Mouse (Mus musculus) forelimb bud, embryonic 11.5 days (tissue): ENCODE measurements around the gene Tnfaip8l1.
A peak's percentile ranks its signal among the peaks of the same experiment; 100 is the strongest.

Experiments
- DNase-seq: peaks from one replicate; pipeline ENCODE4 v3.0.0-alpha.2; 2012; ENCODE audit warnings: low read depth, low spot score

The Tnfaip8l1 gene

DNA sequence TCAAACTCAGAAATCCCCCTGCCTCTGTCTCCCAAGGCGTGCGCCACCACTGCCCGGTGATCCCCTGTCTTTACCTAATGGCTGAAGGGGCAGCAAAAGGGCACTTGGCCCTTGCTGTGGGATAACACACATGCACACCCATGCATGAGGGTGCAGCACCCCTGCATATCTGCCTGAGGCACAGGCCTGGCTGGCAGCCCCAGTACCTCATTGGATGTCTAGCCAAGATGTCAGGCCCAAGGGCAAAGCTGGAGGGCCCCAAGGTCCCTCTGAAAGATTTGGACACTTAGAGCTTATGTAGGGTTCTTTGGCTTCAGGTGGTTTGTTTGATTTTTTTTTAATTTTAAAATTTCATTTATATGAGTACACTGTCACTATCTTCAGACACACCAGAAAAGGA, 13.1 kb downstream of the Tnfaip8l1 start:
- DNase-seq: no peak

DNA sequence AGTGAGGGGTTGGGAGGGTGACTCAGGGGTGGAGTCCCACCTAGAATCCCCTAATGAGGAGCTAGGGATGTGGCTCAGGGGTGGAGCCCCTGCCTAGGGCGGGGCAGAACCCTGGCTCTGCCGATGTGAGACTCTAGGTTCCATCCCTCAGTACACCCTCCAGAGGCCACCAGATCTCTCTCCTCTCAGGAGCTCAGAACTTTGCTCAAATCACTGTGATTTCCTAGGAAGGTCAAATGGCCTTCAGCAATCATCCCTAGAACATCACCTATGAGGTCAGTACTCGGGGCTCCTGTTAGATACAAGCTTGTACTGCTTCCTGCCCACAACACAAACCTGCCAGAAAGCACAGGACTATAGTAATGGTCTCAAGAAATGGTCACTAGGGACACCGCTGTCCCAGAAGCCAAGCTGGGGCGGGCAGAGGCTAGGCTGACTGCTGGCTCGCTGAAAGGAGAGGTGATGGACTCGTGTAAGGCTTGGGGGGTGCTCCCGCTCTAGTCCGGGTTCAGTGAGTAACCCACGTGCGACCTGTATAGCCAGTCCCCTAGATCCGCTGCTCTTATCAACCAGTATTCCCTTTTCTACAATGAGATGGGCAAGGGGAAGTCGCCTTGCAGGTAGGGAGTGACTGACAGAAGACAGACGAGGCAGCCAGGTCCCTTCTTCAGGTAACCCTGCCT, 20.8 kb downstream of the Tnfaip8l1 start:
- DNase-seq: no peak

- DNase-seq: peak; percentile 91
Observed at GRCm38 (mm10) chr17:56183658-56184103, 21.4 kb downstream of the Tnfaip8l1 start, which contains the start of gene Mydgf. Gene Mydgf, minus strand, starts transcription at chr17:56183920.

- peak; percentile 41 for DNase-seq
Observed at GRCm38 (mm10) chr17:56185281-56186141, 23.2 kb downstream of the Tnfaip8l1 start.

GRCm38 (mm10) chr17:56191266-56191665, 29.0 kb downstream of the Tnfaip8l1 start:
- DNase-seq: no peak

DNA sequence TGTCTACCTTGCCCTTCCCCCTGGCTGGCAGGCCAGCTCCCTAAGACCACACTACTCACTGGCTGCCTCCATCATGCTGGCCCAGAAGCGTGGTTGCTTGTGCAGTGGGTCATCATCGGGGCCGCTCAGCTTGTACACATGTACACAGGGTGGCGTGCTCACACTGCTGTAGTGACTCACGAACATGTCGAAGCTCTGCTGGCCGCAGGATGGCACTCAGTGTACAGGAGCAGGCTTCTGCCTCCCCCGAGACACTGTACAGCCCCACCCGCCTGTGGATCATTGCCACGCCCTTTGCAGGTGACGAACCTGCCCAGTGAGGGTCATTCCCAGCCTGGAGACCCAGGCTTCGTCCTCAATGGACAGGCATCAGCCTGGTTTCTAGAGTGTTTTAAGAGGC, 32.1 kb downstream of the Tnfaip8l1 start:
- DNase-seq: no peak

- no peak for DNase-seq
Observed at GRCm38 (mm10) chr17:56194765-56195164, 32.5 kb downstream of the Tnfaip8l1 start.

DNA sequence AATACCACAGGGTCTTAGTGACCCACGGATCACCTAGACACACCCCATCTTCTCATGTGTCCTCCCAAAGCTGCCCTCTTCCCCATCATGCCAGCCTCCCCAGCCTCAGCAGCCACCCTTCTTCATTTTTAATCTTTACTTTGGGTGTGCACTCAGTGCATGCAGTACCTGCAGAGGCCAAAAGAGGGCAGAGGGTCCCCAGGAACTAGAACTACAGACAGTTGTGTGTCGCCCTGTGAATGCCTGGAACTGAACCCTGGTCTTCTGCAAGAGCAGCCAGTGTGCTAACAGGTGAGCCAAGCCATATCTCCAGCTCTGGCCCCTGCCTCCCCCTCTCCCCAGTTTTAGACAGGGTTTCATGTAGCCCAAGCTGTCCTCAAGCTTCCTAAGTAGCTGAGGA, 34.6 kb downstream of the Tnfaip8l1 start:
- no peak for DNase-seq

DNA sequence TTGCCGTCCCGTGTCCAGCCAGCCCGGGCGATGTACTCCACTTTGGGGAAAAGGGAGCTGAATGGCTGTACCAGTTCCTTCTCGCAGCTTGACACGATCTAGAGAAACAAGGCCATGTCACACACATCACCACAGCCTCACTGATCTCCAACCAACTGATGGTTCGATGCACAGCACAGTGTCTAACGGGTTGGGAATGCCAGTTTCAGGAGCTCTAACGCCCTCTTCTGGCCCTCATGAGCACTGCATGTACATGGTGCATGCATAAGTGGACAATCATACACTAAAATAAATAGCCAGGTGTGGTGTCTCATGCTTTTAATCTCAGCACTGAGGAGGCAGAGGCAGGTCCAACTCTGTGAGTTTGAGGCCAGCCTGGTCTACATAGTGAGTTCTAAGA, 38.3 kb downstream of the Tnfaip8l1 start:
- no peak for DNase-seq

GRCm38 (mm10) chr17:56201642-56202041, 39.4 kb downstream of the Tnfaip8l1 start:
- no peak for DNase-seq

GRCm38 (mm10) chr17:56202476-56202875, 40.2 kb downstream of the Tnfaip8l1 start:
- no peak for DNase-seq

- no peak for DNase-seq
Observed at GRCm38 (mm10) chr17:56203729-56204128, 41.5 kb downstream of the Tnfaip8l1 start.

DNA sequence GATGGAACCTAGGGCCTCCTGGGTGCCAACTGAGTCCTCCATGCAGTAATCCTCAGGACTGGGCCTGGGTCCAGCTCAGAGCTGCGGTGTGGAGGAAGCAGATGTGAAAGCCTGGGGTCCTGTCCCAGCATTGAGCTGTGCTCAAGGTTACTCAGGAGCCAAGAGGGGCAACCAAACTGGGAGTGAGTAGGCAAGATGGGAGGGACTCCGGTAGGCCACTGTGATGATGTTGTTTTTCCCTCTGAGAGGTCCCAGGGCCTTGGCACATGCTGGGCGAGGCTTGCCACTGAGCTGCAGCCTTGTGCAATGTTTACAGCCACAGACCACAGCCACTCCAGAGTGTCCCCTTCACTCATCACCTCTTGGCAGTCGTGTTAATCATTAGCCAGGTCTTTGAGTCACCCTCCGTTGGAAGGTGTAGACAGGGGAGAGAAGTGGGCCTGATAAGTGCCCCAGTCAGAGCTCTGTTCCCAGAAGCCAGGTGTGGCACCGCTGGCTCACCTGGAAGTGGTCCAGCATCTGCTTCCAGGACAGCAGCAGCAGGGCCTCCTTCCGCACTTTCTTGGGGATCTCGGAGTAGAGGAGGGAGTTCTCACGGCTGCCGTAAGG, 44.1 kb downstream of the Tnfaip8l1 start:
- DNase-seq: no peak

- no peak for DNase-seq
Observed at GRCm38 (mm10) chr17:56206986-56207674, 44.9 kb downstream of the Tnfaip8l1 start.

DNA sequence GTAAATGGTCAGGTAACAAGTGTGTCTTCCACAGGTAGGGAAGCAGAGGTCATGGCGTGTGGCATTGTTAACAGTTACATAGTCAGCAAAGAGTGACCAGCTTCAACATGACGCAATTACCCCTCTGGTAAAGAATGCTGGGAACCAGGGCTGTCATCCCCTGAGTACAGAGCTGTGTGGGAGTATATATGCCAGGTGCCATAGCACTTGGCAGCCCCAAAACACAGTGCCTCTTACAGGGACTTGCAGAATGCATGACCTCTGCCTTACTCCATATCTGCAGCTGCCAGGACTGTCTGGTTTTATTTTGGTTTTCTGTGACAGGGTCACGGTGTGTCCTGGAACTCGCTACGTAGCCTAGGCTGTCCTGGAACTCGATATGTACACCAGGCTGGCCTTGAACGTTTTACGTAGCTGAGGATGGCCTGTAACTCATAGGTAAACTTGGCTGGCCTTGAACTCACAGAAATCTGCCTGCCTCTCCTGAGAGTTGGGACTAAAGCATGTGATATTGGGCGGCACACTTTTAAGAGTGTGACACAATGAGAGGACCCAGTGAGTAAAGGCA, 45.8 kb downstream of the Tnfaip8l1 start:
- DNase-seq: no peak

DNA sequence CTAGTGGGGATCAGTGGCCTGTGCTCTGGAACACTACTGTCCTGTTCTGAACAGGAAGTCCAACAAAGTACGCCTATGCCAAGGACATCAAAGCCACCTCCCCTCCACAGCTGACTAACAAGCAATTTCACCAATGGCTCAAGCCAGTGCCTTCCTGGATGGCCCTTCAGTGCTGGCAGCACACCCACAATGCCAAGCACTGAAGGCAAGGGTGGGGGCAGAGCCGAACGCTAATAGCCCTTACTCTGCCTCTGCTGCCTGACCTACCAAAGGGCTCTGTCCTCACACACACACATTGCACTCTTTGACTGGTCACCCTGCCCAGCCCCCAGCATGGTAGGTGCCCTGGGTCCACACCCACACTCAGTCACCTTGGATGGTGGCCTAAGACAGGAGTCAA, 46.5 kb downstream of the Tnfaip8l1 start:
- DNase-seq: no peak

DNA sequence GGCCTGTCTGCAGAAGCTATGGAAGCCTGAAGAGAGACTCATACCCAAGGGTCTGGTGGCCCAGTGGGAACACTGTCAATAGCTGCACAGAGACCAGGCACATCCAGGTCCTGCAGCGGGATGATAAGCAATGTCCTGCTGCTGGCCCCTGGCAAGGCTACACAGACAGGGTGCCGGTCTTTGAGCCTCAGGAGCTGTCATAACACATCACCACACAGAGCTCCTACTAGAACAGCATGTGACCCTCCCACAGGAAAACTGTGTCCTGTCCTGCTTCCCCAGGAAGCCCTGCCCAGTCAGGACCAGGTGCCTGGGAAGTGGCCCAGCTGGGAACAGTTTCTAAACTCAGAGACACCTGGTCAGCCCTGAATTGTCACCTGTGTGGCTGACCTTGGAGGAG, 48.8 kb downstream of the Tnfaip8l1 start:
- DNase-seq: no peak

DNA sequence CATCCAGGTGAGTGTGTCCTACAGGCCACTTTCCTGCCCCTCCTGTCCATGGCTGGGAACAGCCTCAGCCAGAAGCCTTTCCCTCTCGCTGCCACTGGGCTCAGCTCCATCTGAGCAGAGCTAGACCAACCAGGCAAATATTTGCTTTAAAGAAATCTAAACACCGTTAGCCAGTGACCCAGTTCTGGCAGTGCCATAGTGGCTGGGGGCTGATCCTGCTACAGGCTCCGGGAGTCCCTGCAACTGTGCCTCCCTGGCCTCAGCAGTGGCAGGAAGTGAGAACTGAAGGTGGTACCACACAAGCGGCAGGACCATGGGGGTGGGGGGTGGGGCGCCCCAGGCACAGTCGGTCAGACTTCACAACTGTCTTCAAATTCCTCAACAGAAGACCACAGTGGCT, 50.4 kb downstream of the Tnfaip8l1 start:
- no peak for DNase-seq

DNA sequence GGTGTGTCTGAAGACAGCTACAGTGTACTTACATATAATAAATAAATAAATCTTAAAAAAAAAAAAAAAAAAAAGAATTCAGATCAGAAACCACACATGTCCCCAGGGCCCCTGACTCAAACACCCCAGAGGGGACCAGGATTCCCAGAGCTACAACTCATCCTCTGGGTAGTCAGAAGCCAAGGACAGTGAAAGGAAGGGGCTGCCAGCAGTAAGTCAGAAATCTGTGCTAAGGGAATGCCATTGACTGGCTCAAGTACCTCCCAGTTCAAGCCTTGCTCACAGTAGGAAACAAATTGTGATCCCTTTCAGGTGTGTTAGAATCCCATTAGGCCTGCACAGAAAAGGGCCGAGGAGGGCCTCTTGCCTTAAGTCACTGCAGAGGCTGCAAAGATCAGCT, 52.0 kb downstream of the Tnfaip8l1 start:
- no peak for DNase-seq

DNA sequence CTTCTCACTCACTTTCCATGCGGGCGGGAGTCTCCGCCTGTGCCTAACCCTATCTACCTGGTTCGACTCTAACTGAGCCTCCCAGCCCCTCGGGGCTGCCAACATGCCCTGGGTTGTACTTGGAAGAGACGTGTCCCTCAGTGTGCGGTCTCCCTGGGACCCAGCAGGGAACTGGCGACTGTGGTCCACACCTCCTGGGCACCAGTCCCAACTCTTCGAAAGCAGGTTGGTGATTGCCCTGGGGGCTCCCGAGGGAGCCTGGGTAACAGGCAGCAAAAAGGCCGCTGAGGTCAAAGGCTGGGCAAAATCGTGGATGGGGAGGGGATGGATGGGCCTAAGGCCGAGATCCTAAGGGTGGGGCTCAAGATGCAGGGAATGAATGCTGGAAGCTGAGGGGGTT, 55.4 kb downstream of the Tnfaip8l1 start:
- no peak for DNase-seq

DNA sequence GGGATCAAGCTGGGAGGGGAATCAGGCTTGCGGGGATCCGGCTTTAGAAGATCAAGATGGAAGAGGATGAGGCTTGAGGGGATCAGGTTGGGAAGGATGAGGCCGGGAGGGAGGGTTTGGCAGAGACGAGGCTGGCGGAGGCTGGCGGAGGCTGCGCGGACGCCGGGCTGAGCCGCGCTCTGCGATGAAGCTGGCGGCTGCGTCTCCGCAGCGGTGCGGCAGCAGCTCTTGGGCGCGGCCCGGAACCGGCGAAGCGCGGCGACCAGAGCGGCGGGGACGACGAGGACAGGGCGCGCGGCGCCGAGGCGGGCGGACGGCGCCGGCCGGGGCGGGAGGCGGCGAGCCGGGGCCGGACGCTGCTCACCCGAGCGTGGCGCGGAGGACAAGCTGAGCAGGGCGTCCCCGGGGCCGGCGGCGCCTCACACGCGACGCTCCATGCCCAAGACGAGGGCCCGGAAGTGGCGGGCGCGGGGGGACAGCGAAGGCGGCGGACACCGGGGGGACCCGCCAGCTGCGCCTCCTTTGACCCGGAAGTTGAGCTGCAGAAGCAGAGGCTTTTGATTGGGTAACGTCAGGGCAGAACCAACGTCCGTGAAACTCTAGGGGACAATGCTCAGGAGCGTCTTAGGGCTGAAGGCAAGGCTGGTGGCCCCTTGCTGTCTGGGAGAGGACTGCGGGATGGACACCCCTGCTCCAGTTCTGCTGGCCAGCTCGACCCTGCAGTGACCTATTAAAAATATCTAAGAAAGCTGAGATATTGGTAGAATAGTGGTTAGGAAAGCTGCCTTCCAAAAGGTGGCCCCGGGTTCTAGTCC, 56.3 kb downstream of the Tnfaip8l1 start, which contains the start of gene Dpp9:
Dpp9 (minus strand) TSS at position 529 of the 815 bp plus-strand sequence.
- DNase-seq: peak; percentile 96
